Mouse (Mus musculus) liver, embryonic 11.5 days (tissue): Measurements from ENCODE around the gene Tmem168. TPM values are rescaled to one million over a fixed set of nuclear protein-coding genes. Genes with fewer than 3 reads are reported as not detected.

Experiments
- ATAC-seq: fragments of 200-750 bp; cut with Nextera tagmentation; replicated peaks from 2 replicates; pipeline ENCODE4 v1.8.0; 2017; ENCODE audit warnings: moderate number of reproducible peaks, mild to moderate bottlenecking, moderate TSS enrichment, moderate library complexity; ENCODE audit not compliant: low FRiP score
- DNase-seq: peaks from one replicate; pipeline ENCODE4 v3.0.0-alpha.2; 2017; ENCODE audit warnings: low spot score
- H3K27ac ChIP-seq: fragments of 300-500 bp; sonication (generic); 2 replicates; pipeline ENCODE4 v1.5.1; 2014; ENCODE audit warnings: mild to moderate bottlenecking, low read depth, low read length, control low read depth
- H3K27me3 ChIP-seq: fragments of 300-500 bp; sonication (generic); replicated peaks from 2 replicates; pipeline ENCODE4 v1.6.1; 2014; ENCODE audit warnings: low read length, mixed read lengths; ENCODE audit not compliant: control insufficient read depth, insufficient read depth
- H3K36me3 ChIP-seq: fragments of 300-500 bp; sonication (generic); 2 replicates; pipeline ENCODE4 v1.6.1; 2014; ENCODE audit warnings: mild to moderate bottlenecking, low read length, moderate library complexity, mixed read lengths; ENCODE audit not compliant: control insufficient read depth, insufficient read depth
- H3K4me1 ChIP-seq: fragments of 300-500 bp; sonication (generic); replicated peaks from 2 replicates; pipeline ENCODE4 v1.6.1; 2014; ENCODE audit warnings: low read length, mixed read lengths; ENCODE audit not compliant: control insufficient read depth, insufficient read depth
- H3K4me2 ChIP-seq: fragments of 300-500 bp; sonication (generic); 2 replicates; pipeline ENCODE4 v1.6.1; 2014; ENCODE audit warnings: mild to moderate bottlenecking, control low read depth, moderate library complexity
- H3K4me3 ChIP-seq: fragments of 300-500 bp; sonication (generic); 2 replicates; pipeline ENCODE4 v1.5.1; 2014; ENCODE audit warnings: low read depth, low read length, control low read depth
- H3K9ac ChIP-seq: fragments of 300-500 bp; sonication (generic); 2 replicates; pipeline ENCODE4 v1.6.1; 2014; ENCODE audit warnings: low read depth, low read length, control low read depth
- H3K9me3 ChIP-seq: fragments of 300-500 bp; sonication (generic); 2 replicates; pipeline ENCODE4 v1.6.1; 2016; ENCODE audit warnings: low read length, inconsistent platforms, mixed read lengths; ENCODE audit not compliant: control insufficient read depth
- WGBS: fragments of 180-500 bp; shearing (Covaris S2); extraction: QIAGEN DNeasy Blood & Tissue Kit; methylation state at CpG from one replicate; pipeline ENCODE4 v1.1.7; 2014; 5-methylcytosine and 5-hydroxymethylcytosine counted together
- polyA plus RNA-seq: library from polyadenylated mRNA; unstranded; fragments of >200 nt; fragmentation: Nextera tagmentation; extraction: Ambion mirVana; gene quantifications from 2 replicates; pipeline ENCODE4 v1.2.1, GENCODE M21; 2014

The Tmem168 gene
- polyA plus RNA-seq, 1 experiment from 2014 or later = 29.1 TPM

GRCm38 (mm10) chr6:13541761-13542160, 66.1 kb downstream of the Tmem168 start:
- no peak for ATAC-seq
- no peak overlapping the region for H3K4me2 ChIP-seq
- no peaks in the 10 kb centered on the region for H3K36me3 ChIP-seq
- H3K9ac ChIP-seq = no peak overlapping the region
- H3K27ac ChIP-seq = no peak overlapping the region
- H3K27me3 ChIP-seq = no peaks in the 10 kb centered on the region
- no peaks in the 10 kb centered on the region for H3K4me1 ChIP-seq
- WGBS = 85% methylated on average over 3 of the region's 3 CpGs
- H3K9me3 ChIP-seq = no peaks in the 10 kb centered on the region
- H3K4me3 ChIP-seq = no peak overlapping the region
- no peak for DNase-seq

- Histone ChIP-seq H3K4me2 (no peak overlapping the region), H3K36me3 (no peaks in the 10 kb centered on the region), H3K4me3 (no peak overlapping the region), H3K27me3 (no peaks in the 10 kb centered on the region), H3K4me1 (no peaks in the 10 kb centered on the region), H3K27ac (no peak overlapping the region), H3K9me3 (no peaks in the 10 kb centered on the region), H3K9ac (no peak overlapping the region)
- 67% methylated on average over 7 of the region's 7 CpGs for WGBS
- DNase-seq (no peak), ATAC-seq (no peak)
Observed at GRCm38 (mm10) chr6:13537275-13537964, 70.5 kb downstream of the Tmem168 start.

Other genes with a start within 250 kb of the Tmem168 start
- gene Bmt2, start 69.9 kb upstream of the Tmem168 start, polyA plus RNA-seq = 12.9 and 14.0 TPM in 2 replicates
- 5.1 and 5.7 TPM in 2 replicates for gene Gpr85, start 231.8 kb upstream of the Tmem168 start, polyA plus RNA-seq